Mouse (Mus musculus): ENCODE data around the gene Cct4.

DNA sequence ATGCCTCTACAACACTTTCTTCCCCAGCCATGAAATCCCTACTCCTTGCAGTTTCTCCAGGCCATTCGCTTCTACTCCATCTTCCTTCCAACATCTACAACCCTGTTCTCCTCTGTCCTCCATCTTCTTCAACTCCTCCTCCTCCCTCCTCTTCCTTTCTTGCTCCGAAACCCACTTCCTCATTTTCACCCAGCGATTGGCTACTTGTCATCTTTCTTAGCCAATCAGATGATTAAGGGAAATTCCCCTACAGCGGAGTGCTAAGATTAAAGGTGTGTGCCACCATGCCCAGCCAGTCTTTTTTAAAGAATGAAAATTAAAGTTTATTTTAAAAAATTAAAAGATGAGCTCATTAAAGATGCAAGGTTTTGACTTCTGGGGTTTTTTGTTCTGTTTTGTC lies 27.6 kb downstream of the Cct4 start:
- TF ChIP-seq CTCF (conservative IDR thresholded peaks at IDR 0.05; ENCODE audit: insufficient read depth, insufficient read length, low read depth, low read length), result no peak
- TF ChIP-seq POLR2A (IDR thresholded peaks at IDR 0.05; ENCODE audit: low read depth, low read length), result no peak

Measured in kidney, adult 2 months (tissue).